ENCODE assay signal across 8 mouse cellular contexts in the genomic region with DNA sequence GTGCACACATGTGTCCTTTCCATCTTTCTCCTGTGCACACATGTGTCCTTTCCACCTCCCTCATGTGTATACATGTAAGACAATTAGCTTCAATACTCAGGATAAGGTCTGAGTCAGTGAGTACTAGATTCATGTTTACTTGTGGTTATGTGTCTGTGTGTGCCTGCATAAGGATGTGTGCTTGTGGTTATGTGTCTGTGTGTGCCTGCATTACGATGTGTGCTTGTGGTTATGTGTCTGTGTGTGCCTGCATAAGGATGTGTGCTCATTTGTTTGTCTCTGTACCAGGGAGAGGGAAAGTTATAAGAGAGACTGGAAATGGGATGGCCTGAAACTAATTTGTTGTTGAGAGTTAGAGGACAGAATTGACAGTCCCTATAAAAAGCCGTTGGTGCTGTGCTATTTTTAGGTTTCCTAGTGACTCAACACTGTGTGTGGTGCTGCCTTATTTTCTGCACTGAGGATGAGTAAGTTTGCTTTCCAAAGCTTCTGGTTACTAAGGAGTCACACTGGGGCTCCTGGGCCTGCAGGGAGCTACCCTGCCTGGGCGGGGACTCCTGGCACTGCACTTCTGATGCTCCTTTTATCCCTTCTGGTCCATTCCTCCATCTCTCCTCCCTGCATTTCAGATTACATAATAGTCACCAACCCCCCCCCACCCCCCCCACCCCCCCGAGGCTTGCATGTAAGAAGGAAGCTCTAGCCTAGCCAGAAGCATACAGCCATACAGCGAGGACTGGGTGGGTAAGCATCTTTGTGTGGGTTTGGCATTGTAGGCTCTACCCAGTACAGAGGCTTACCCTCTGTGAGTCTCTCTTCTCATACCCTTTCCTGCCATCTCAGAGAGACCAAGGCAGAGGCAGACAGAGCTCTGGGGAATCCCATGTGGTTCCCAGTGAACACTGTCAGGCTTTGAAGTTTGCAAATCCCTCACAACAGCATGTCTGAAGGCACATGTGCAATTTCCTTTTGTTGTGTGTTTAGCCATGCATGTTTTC.
DNase-seq lines count a peak whose midpoint lies in the region.

No protein-coding gene starts in this region.

- intact Hi-C loops in gastrocnemius, postnatal 14 days (cut with DNase I; ENCODE audit: low total_unique reads): no loop called here
- intact Hi-C loops in left cerebral cortex, postnatal 36 days (cut with DNase I): no loop called here

- peak; percentile 47 for DNase-seq in gastrocnemius, adult 18-20 months (ENCODE audit: low spot score)
- no peak for DNase-seq in gastrocnemius, postnatal 10 days
- DNase-seq in Muller cell, postnatal 12 days (ENCODE audit: inconsistent ontology term): peak; percentile 65
- peak; percentile 37 for DNase-seq in gastrocnemius, postnatal 14 days
- DNase-seq in left cerebral cortex, postnatal 36 days (ENCODE audit: low spot score in 2 of 2): peak; percentile 49 to 64
- DNase-seq in spleen, adult 18-20 months: no peak
- no peak for DNase-seq in spleen, postnatal 14 days (ENCODE audit: low spot score in 2 of 2)
- DNase-seq in T-cell, adult 2 months (ENCODE audit: low spot score): no peak

Comparison
In these comparisons a context has a peak if more than half of its experiments do, and no peak if none do; other contexts are left out.
1. DNase-seq: peak in gastrocnemius, adult 18-20 months (single experiment), Muller cell, postnatal 12 days (single experiment), gastrocnemius, postnatal 14 days (single experiment) and left cerebral cortex, postnatal 36 days (2 of 2); none in gastrocnemius, postnatal 10 days (single experiment), spleen, adult 18-20 months (0 of 2), spleen, postnatal 14 days (0 of 2) and T-cell, adult 2 months (single experiment).